Mouse (Mus musculus) thymus, adult 2 months (tissue): Measurements from ENCODE around the gene Adtrp. TPM values are rescaled to one million over a fixed set of nuclear protein-coding genes. Genes with fewer than 3 reads are reported as not detected.

Experiments used
- DNase-seq: peaks from one replicate; pipeline ENCODE4 v3.0.0; 2021
- H3K27ac ChIP-seq: fragments of 200-500 bp; 2 replicates; pipeline ENCODE4 v1.5.1; 2012; ENCODE audit warnings: low read length, control low read depth; ENCODE audit not compliant: control insufficient read depth, insufficient read depth
- H3K27me3 ChIP-seq: fragments of 200-500 bp; 2 replicates; pipeline ENCODE4 v1.6.1; 2012; ENCODE audit warnings: mild to moderate bottlenecking, low read length, moderate library complexity, mixed read lengths; ENCODE audit not compliant: control insufficient read depth, insufficient read depth
- H3K36me3 ChIP-seq: fragments of 200-500 bp; 2 replicates; pipeline ENCODE4 v1.6.1; 2012; ENCODE audit warnings: mild to moderate bottlenecking, low read length, moderate library complexity; ENCODE audit not compliant: control insufficient read depth, insufficient read depth
- H3K4me1 ChIP-seq: fragments of 200-500 bp; replicated peaks from 2 replicates; pipeline ENCODE4 v1.6.1; 2012; ENCODE audit warnings: low read length; ENCODE audit not compliant: control insufficient read depth, insufficient read depth
- H3K4me3 ChIP-seq: fragments of 200-500 bp; 2 replicates; pipeline ENCODE4 v1.5.1; 2012; ENCODE audit warnings: mild to moderate bottlenecking, low read length, control low read depth, moderate library complexity; ENCODE audit not compliant: control insufficient read depth, insufficient read depth
- CTCF ChIP-seq: fragments of 200-500 bp; IDR thresholded peaks from 2 replicates; pipeline ENCODE4 v1.5.1; 2012; ENCODE audit warnings: mild to moderate bottlenecking, control low read depth, low read length, moderate library complexity, borderline replicate concordance; ENCODE audit not compliant: control insufficient read depth, poor library complexity, insufficient read depth; ENCODE audit errors: extremely low read depth
- POLR2A ChIP-seq: fragments of 200-500 bp; IDR thresholded peaks from 2 replicates; pipeline ENCODE4 v1.6.1; 2012; ENCODE audit warnings: mild to moderate bottlenecking, low read length, control low read depth, moderate library complexity; ENCODE audit not compliant: control insufficient read depth, poor library complexity, insufficient read depth; ENCODE audit errors: extremely low read depth
- WGBS: fragments of 180-500 bp; shearing (Covaris S2); methylation state at CpG from one replicate; pipeline ENCODE4 v1.1.7; 2018; 5-methylcytosine and 5-hydroxymethylcytosine counted together
- polyA plus RNA-seq: library from polyadenylated mRNA; depleted of rRNA; stranded (reverse); fragments of >200 nt; gene quantifications from 2 replicates; pipeline ENCODE4 v1.2.3, GENCODE M21; 2012

Gene Adtrp
- polyA plus RNA-seq, 1 experiment: 4.4 TPM

DNA sequence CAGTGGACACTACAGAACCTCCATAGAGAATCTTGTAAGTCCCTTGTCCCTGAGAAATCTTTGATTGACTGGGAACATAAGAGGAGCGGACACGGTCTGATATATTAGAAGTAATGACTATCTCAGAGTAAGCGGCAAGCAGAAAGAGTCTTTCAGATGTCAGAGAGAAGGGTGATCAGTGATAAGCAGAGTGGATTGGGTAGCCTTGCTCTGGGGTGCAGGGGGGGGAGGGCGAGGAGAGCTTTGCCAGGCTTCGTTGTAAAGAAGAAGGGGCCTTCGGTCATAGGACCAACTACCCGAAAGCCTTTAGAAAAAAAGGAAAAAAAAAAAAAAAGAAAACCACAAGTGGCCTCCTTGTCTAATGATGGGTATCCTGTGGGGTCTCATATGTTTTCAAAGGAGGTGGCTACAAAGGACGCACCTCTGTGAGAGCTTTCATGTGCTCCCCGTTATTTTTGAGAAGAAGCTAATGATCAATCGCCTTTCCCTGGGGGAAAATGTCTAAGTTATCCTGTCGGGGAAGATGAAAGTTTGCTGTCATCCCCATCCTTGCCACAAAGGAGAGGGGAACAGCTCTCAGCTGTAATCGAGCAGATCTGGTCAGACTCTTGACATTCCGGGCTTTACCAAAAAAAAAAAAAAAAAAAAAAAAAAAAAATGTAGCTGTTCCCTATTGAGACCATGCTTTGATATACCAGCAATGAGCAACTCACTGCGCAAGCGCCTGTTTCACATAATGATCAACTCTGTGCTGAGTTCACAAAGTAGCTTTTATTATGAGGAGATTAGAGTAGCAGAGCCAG, 13.3 kb upstream of the Adtrp start:
- no peak overlapping the region for H3K4me3 ChIP-seq
- no peaks in the 10 kb centered on the region for H3K27me3 ChIP-seq
- no peaks in the 10 kb centered on the region for H3K4me1 ChIP-seq
- no peaks in the 10 kb centered on the region for H3K36me3 ChIP-seq
- no peak for DNase-seq
- TF ChIP-seq POLR2A (no peak), CTCF (no peak)
- H3K27ac ChIP-seq: no peak overlapping the region
- WGBS: 94% methylated on average over 15 of the region's 15 CpGs

DNA sequence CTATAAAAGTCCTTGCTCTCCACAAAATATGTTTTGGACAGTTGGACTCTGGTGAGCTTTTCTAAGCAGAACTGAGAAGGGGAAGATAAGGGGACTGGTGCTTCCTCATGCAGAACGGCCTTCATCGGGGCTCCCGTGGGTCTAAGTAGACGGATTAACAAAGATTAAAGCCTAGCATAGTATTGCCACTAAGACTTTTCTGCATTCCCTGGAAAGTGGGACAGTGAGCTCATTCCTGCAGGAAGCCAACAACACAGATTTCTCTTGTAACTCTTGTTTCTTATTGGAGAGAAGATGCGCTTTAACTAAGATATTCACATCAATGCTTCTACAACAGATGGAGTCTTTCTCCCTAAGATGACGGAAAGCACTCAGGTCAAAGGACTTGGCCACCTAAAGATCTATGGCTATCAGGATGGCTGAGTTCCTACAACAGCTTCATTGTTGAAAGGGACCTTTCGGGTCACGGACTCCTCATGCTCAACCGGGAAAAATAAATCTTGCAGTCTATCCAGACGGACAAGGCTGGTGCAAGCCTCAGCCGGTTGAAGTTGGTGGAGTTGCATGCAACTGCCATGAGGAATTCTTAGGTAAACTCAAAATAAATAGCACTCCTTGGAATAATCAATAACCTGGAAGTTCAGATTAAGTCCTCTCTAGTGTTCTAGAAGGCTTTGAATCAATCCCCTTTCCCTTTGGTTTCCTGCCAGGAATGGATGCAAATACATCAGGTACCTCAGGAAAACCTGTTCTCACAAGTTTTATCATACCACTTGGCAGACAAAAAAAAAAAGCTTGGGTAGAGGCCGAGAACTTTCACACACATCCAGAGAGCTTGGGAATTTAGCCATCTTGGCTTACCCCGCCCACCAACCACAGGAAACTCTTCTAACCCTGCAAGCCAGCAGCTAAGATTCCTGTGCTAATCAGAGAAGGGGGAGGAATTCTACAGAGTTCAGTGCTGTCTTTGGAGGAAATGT, 8.0 kb upstream of the Adtrp start:
- H3K4me3 ChIP-seq: no peak overlapping the region
- 83% methylated on average over 13 of the region's 13 CpGs for WGBS
- no peak overlapping the region for H3K27ac ChIP-seq

DNA sequence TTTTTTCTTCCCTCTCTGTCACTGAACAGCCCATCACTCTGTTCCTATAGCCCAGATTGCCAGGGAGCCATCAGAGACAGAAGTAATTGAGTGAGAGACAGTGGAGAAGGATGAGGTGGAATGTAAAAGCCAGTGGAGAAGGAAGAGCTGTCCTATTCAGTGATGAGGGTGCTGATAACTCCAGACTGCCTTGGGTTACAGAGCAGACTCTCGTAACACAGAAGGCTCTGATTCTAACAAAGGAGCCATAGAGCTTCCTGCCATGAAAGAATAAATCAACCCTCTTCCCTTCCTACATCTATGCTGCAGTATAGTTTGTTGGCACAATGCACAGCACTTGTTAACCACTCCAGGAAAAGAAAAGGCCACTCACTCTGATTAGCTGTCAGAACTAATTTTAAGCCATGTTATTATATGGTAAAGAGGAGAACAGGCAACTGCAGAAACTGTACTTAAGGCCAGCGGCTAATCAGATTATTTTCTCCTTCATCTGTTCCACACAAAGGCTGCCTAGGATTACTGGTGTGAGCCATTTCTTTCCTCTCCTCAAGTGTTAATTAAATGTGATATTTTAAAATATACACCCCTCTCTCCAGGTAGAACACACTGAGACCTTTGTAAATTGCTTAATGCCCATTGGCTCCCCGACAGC, 3.4 kb upstream of the Adtrp start:
- WGBS: 85% methylated on average over 3 of the region's 3 CpGs
- Histone ChIP-seq H3K36me3 (no peaks in the 10 kb centered on the region), H3K4me3 (no peak overlapping the region), H3K27me3 (no peaks in the 10 kb centered on the region), H3K27ac (no peak overlapping the region), H3K4me1 (no peaks in the 10 kb centered on the region)
- TF ChIP-seq CTCF (no peak), POLR2A (no peak)
- no peak for DNase-seq

More for the DNA sequence above, 8.0 kb upstream of the Adtrp start:
- Histone ChIP-seq H3K27me3 (no peaks in the 10 kb centered on the region), H3K4me1 (no peaks in the 10 kb centered on the region), H3K36me3 (no peaks in the 10 kb centered on the region)
- TF ChIP-seq CTCF (no peak), POLR2A (no peak)
- DNase-seq: no peak

DNA sequence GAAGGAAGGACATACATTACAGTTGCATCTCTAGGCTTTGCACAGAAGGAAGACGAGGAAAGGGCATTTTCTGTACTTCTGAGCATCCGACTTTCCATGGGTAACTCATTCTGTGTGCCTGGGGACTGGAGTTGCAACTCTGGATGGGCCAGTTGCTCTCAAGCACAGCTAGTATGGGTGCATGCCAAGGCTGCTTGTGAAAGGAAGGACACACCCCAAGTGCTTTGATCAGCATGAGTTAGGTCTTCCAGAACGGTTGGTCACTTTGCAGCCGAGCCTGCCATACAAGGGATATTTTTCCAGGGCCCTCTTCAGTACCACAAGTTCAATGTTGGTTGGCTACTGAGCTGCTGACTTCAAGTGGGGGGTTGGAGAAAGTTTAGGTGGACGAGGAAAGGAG, 968 bp downstream of the Adtrp start:
- H3K27ac ChIP-seq: no peak overlapping the region
- TF ChIP-seq CTCF (no peak), POLR2A (no peak)
- no peak for DNase-seq
- no peaks in the 10 kb centered on the region for H3K27me3 ChIP-seq
- no peak overlapping the region for H3K4me3 ChIP-seq
- WGBS: 88% methylated on average over 5 of the region's 5 CpGs
- no peaks in the 10 kb centered on the region for H3K36me3 ChIP-seq
- no peaks in the 10 kb centered on the region for H3K4me1 ChIP-seq

DNA sequence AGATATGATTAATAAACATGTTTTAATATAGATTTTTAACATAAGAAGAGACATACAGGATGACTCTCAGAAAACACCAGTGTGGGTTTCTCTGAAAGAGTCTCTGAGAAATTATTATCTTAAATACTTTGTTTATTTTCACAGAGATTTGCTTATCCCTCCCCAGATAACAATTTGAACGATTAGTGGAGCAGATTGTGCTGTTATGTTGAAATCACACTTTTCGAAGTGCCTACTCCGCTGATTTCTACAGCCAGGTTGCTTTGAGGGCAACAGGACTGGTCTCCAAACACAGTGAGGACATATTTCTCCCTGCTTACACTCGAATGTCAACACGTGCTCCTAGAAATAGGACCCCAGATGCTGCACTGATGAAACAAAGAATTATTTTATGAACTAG, 2.5 kb downstream of the Adtrp start:
- no peak for DNase-seq
- Histone ChIP-seq H3K27ac (no peak overlapping the region), H3K36me3 (no peaks in the 10 kb centered on the region), H3K27me3 (no peaks in the 10 kb centered on the region), H3K4me1 (no peaks in the 10 kb centered on the region), H3K4me3 (no peak overlapping the region)
- TF ChIP-seq CTCF: no peak
- no peak for TF ChIP-seq POLR2A
- 91% methylated on average over 5 of the region's 5 CpGs for WGBS

DNA sequence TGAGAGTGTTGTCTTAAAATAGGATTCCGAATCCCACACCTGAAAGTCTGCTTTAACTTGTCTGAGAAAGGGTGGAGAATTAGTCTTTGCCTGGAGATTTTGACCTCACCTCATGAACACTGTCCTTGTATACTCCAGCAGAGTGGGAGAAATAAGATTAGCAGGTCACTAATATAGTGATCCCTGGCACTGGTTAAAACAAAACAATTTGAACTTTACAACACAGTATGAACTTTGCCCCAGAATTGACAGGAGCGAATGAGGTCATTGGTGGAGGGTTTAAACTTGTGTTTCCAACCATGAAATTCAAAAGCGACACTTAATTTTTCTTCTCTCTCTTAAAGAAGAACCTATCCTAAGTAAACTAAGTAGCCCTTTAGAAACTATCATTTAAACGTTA, 3.4 kb downstream of the Adtrp start:
- Histone ChIP-seq H3K27ac (no peak overlapping the region), H3K36me3 (no peaks in the 10 kb centered on the region), H3K4me1 (no peaks in the 10 kb centered on the region), H3K4me3 (no peak overlapping the region), H3K27me3 (no peaks in the 10 kb centered on the region)
- 95% methylated on average over 4 of the region's 4 CpGs for WGBS
- no peak for DNase-seq
- TF ChIP-seq CTCF: no peak
- no peak for TF ChIP-seq POLR2A
